Mouse (Mus musculus) right cerebral cortex, postnatal 36 days (tissue): ENCODE data around the gene Coq10a.
"Not testable (repeated sequence)": the region's sequence is repeated elsewhere in the genome, so short reads cannot be mapped to it uniquely, and the experiment has no call there.

Source experiments
- DNase-seq, 2 experiments: peaks; one replicate each; pipeline ENCODE4 v3.0.0; 2022; ENCODE audit warnings: low spot score in 2 of 2, mixed read lengths in 1 of 2

The Coq10a gene

DNA sequence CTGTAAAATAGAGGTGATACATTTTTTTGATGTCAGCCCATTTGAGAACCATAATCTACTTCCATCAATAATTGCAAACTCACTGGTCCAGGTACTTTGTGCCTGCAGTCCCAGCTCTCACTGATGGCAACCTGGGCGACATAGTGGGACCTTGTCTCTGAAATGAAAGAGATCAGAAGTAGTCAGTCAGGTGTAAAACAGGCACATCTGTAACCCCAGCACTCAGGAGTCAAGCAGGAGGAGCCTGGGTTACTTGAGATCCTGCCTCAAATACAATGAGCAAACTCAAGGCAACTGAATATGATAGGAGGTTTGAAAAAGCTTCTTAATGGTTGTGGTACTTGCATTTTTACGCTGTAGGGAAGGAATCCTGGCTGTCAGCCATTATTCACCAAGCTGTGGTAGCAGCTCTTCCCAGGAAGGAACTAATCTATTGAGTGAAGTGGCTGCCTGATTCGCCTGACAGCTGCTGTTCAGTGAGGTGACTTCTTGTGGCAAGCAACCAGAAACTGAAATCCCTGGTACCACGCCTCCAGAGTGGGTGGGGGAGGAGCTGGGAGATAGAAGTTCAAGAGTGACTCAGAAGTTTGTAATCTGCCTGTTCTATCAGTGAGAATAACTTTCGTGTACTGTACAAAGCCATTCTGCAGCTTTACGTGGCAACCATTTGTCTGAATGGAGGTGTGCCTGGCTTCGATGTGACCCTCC, 24.1 kb downstream of the Coq10a start:
- DNase-seq: peak; percentile 64 to 66

- no peak for DNase-seq
Measured at GRCm38 (mm10) chr10:128343436-128343835, 25.4 kb downstream of the Coq10a start.

DNA sequence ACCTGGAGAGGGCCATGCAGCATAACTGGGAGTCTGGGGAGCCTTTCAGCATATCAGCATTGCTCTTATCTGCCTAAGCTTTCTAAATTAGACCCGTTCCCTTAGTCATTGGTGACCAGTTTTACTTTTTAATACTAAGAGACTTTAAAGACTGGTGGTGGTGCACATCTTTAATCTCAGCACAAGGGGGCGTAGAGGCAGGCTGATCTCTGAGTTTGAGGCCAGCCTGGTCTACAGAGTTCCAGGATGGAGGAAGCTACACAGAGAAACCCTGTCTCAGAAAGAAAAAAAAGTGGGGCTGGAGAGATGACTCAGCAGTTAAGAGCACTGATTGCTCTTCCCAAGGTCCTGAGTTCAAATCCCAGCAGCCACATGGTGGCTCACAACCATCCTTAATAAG, 28.5 kb downstream of the Coq10a start:
- no peak for DNase-seq

- DNase-seq: no peak
Measured at GRCm38 (mm10) chr10:128338948-128339347, 29.8 kb downstream of the Coq10a start.

GRCm38 (mm10) chr10:128338415-128338814, 30.4 kb downstream of the Coq10a start:
- no peak for DNase-seq

DNA sequence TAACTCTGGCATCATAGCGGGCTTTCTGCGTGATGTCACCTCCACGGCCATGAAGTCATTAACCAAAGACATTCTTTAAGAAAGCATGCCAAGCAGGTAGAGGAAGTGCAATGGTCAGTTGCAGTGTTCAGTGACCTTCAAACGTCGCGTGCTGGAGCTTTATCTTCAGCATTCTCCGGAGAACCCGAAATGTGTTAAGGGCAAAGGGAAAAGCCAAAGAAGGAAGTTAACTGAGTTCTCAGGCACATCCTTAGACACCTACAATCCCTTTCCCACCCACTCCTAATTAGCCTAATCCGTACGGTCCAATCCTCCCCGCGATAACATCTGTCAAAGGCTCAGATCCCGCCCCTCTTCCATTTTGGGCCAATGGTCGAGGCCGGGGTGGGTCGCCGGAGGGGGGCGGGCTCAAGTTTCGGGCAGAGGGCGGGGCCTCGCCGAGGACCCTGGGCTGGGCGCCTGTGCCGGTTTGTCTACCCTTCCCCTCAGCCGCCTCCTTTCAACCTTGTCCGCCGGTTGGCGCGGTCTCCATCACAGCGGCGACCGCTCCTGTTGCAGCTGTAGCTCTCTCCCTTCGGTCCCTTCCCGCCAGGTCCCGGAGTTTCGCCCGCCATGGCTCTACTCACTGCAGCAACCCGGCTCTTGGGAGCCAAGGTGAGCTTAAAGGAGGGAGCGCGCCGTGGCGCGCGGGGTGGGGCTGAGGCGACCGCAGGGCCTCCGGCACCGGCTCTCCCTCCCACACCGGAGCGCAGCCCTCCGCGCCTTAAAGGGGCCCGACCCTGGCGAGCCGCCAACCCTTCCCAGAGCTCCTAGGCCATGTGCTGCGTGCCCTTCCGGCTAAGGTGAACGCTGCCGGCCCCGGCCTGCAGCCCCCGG, 31.3 kb downstream of the Coq10a start, which contains the start of gene Cs:
TSS of gene Cs (plus strand) at position 429 of the 876 bp plus-strand sequence.
- DNase-seq: peak; percentile 92 to 93

DNA sequence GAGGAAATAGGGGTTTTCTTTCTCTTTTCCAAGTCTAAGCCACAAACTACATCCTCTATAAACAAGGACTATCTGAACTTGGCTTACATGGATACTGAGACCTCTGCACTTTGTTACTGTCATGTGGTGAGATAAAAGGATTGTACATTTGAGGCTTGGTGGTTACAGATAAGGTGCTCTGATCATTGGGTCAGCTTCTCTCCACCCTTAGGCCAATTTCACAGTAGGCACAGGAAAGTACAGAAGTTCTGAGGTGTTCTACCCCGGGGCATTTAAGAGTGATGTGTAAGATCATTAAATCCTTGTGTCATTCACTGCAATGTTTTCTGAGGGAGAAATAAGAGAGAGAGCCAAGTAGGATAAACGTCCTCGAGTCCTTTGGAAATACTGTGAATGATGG, 32.2 kb downstream of the Coq10a start:
- DNase-seq: no peak

DNA sequence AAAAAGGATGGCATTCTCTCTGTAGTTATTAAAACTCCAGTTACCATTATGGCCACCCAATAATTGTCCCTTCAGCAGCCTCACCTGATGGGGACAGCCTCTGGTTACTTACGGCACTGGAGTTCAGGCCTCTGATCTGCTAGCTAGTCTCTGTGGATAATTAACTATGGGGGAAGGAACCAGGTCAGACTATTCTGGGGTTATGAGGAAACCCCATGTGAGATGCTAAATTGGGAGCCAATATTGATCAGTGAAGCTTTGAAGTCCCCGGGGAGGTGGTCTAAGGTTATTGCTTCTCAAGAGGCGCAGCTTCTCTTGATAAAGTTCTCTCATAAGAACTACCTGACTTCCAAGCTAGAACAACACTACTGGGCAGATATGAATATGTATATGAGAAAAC, 32.6 kb downstream of the Coq10a start:
- DNase-seq: no peak

DNA sequence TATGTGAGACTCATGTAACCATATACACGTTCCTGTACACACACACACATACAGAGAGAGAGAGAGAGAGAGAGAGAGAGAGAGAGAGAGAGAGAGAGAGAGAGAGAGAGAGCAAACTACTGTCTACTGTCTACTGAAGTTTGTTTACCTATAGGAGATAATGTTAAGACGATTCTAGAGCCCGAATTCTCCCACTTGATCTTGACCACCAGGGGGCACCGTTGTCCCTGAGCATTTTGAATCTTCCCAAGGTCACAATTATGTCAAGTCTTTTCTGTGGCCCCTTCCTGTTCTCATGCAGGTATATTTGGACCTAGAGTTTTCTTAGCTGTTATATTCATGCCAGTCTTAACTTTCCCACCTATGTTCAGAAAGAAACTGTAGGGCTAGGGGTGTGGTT, 33.2 kb downstream of the Coq10a start:
- DNase-seq: no peak

GRCm38 (mm10) chr10:128332358-128333249, 36.2 kb downstream of the Coq10a start:
- DNase-seq: not testable (repeated sequence)

DNA sequence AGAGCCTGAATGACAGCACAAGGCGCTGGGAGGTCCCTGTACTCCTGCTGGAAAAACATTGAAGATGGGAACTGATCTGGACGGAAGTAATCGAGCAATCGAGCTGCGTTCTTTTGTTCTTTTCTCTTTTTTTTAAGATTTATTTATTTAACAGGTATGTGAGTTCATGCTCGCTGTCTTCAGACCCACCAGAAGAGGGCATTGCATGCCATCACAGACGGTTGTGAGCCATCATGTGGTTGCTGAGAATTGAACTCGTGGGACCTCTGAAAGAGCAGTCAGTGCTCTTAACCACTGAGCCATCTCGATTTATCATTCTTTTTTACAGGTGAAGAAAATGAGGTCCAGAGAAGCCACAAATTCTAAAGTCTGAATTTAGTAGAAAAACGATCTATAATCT, 41.2 kb downstream of the Coq10a start:
- no peak for DNase-seq

- DNase-seq: peak in 1 of 2 experiments; percentile 24
Measured at GRCm38 (mm10) chr10:128326825-128327224, 42.0 kb downstream of the Coq10a start.

GRCm38 (mm10) chr10:128323516-128323915, 45.3 kb downstream of the Coq10a start:
- no peak for DNase-seq

GRCm38 (mm10) chr10:128322141-128323108, 46.4 kb downstream of the Coq10a start, which contains the start of gene Cnpy2:
Cnpy2 (plus strand) TSS chr10:128322459.
- peak; percentile 73 to 79 for DNase-seq

- no peak for DNase-seq
Measured at GRCm38 (mm10) chr10:128321641-128322040, 47.2 kb downstream of the Coq10a start.

DNA sequence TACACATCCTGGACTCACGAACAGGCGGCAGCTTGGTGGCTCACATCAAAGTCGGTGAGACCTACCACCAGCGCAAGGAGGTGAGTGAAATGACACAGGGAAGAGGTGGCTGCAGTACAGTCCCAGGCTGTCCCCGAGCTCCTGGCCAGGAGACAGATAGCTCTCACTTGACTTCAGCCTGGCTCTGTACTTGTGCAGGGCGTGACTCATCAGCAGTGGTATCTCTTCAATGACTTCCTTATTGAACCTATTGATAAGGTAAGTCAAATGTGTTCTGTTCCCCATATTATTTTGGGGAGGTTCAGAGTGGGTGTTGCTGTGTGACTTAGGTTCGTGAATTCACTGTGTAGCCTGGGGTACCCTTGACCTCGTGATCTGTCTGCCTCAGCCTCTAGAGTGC, 53.2 kb downstream of the Coq10a start:
- DNase-seq: no peak
